Mouse (Mus musculus): Measurements from ENCODE around the gene Cdc123. TPM values are rescaled to one million over a fixed set of nuclear protein-coding genes. Genes with fewer than 3 reads are reported as not detected.

The Cdc123 gene
- total and polyA plus RNA-seq, 3 experiments = 48.2 to 86.8 (median 79.3) TPM

DNA sequence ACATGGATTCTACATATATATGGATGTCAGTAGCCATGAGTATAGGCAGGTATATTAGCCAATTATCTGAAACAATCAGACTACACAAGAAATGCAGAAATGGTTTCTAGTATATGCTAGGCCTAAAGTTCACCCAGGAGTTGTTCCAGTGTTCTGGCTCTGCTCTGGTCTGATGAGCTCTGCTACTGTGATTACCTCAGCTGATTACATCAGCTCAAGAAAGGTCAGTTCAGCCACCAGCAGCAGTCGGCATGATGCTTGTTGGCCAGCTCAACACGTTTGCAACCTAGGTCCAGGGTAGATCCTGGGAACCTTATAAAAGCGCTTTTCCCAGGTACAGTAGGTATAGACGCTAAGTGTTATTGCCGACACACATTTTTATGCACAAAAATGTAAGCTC, 24.8 kb upstream of the Cdc123 start:
- H3K27ac ChIP-seq = no peak overlapping the region
- 86% methylated on average over 5 of the region's 5 CpGs for WGBS
- no peaks in the 10 kb centered on the region; the same call in 1 of the 2 replicates for H3K36me3 ChIP-seq (ENCODE audit: control insufficient read depth, insufficient read depth, low read length)
- H3K4me1 ChIP-seq (ENCODE audit: control insufficient read depth, insufficient read depth, low read length) = no peaks in the 10 kb centered on the region
- H3K9ac ChIP-seq (ENCODE audit: low read depth, low read length) = no peak overlapping the region
- intact Hi-C loops (cut with DNase I) = no loop called here
- H3K79me2 ChIP-seq (replicated peaks; ENCODE audit: control insufficient read depth, insufficient read depth, low read length) = no peaks in the 10 kb centered on the region
- TF ChIP-seq POLR2A (IDR thresholded peaks at IDR 0.05; ENCODE audit: insufficient read depth, low read depth, low read length) = no peak
- TF ChIP-seq CTCF (IDR thresholded peaks at IDR 0.05) = no peak
- TF ChIP-seq EP300 (IDR thresholded peaks at IDR 0.05; ENCODE audit: insufficient read depth, low read depth, low read length) = no peak
- H3K4me3 ChIP-seq = no peak overlapping the region
- DNase-seq = no peak
- no peaks in the 10 kb centered on the region for H3K27me3 ChIP-seq (ENCODE audit: control insufficient read depth, insufficient read depth, low read length)

DNA sequence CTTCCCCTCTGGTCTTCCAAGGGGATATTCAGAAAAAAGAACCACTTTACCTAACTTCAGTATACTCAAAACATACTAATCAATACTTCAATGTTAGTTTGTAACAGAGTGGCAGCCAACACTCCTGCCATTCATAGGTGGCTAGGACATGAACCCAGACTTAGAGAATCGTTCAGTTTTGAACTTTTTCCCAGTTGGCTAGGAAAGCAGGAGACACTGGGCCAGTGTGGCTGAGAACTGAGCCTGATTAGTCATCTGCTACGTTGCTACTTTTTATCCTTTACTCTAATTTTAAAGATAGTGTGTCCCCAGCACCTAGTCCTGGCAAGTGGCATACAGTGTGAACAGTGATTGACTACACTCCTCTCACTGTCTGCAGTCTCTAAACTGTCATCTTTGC, 22.7 kb upstream of the Cdc123 start:
- no peak overlapping the region for H3K27ac ChIP-seq
- H3K9ac ChIP-seq (ENCODE audit: low read depth, low read length) = no peak overlapping the region
- no peaks in the 10 kb centered on the region for H3K79me2 ChIP-seq (replicated peaks; ENCODE audit: control insufficient read depth, insufficient read depth, low read length)
- WGBS = 42% methylated on average over 2 of the region's 2 CpGs
- no peak overlapping the region for H3K4me3 ChIP-seq
- no peaks in the 10 kb centered on the region for H3K27me3 ChIP-seq (ENCODE audit: control insufficient read depth, insufficient read depth, low read length)
- no peaks in the 10 kb centered on the region for H3K4me1 ChIP-seq (ENCODE audit: control insufficient read depth, insufficient read depth, low read length)
- no peaks in the 10 kb centered on the region for H3K36me3 ChIP-seq (ENCODE audit: control insufficient read depth, insufficient read depth, low read length)
- no peak for DNase-seq
- intact Hi-C loops (cut with DNase I) = no loop called here
- no peak for TF ChIP-seq EP300 (IDR thresholded peaks at IDR 0.05; ENCODE audit: insufficient read depth, low read depth, low read length)
- TF ChIP-seq CTCF (IDR thresholded peaks at IDR 0.05) = no peak
- TF ChIP-seq POLR2A (IDR thresholded peaks at IDR 0.05; ENCODE audit: insufficient read depth, low read depth, low read length) = no peak

DNA sequence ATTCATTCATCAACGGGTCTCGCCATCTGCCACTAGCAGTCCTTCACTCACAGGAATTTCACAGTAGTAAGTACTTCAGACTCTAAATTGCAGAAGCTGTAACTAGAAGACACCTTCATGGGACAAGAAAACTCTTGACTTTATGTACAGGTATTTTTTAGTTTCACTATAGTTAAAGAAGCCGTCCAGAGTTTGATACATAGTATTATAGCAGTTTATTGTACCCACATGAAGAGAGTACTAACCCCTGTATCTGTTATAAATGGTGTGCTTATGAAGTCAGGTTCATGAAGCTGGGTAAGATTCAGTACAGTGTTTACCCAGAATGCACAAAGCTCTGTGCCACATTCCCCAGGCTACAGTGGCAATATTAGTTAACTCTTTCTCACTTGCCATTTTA, 17.9 kb upstream of the Cdc123 start, which contains the start of gene Gm13199:
Gm13199 (minus strand) TSS at position 101 of the 400 bp plus-strand sequence.
- H3K79me2 ChIP-seq (replicated peaks; ENCODE audit: control insufficient read depth, insufficient read depth, low read length) = no peaks in the 10 kb centered on the region
- no peaks in the 10 kb centered on the region for H3K36me3 ChIP-seq (ENCODE audit: control insufficient read depth, insufficient read depth, low read length)
- intact Hi-C loops (cut with DNase I) = no loop called here
- TF ChIP-seq CTCF (IDR thresholded peaks at IDR 0.05) = no peak
- TF ChIP-seq EP300 (IDR thresholded peaks at IDR 0.05; ENCODE audit: insufficient read depth, low read depth, low read length) = no peak
- no peak for TF ChIP-seq POLR2A (IDR thresholded peaks at IDR 0.05; ENCODE audit: insufficient read depth, low read depth, low read length)
- no peak within 1 kb of the TSS for H3K27ac ChIP-seq
- H3K27me3 ChIP-seq (ENCODE audit: control insufficient read depth, insufficient read depth, low read length) = no peaks in the 10 kb centered on the region
- WGBS = 93% methylated on average over 3 of the region's 3 CpGs
- no peak within 1 kb of the TSS for H3K4me3 ChIP-seq
- H3K9ac ChIP-seq (ENCODE audit: low read depth, low read length) = no peak within 1 kb of the TSS
- DNase-seq = no peak
- no peaks in the 10 kb centered on the region for H3K4me1 ChIP-seq (ENCODE audit: control insufficient read depth, insufficient read depth, low read length)

DNA sequence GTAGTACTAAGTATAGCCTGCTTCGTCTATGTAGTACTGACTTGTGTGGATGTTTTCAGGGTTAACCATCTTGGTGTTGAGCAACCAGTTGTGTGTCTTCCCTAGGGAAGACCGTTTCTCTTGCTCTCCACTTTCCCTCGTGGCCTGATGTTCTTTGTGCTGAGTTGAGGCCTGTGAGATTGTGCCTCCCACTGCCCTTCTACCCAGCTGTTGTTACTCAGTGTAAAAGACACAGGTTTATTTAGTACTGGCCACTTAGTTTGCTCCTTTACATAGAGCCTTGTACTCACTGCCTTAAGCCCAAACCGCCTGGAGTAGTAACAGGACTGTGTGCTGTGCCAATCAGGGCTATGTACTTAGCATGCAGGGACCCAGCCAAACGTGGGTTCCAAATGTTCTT, 6.9 kb upstream of the Cdc123 start:
- H3K27me3 ChIP-seq (ENCODE audit: control insufficient read depth, insufficient read depth, low read length) = no peaks in the 10 kb centered on the region
- peaks cover 5% of the 10 kb centered on the region; the same call in 1 of the 2 replicates for H3K79me2 ChIP-seq (replicated peaks; ENCODE audit: control insufficient read depth, insufficient read depth, low read length)
- H3K4me1 ChIP-seq (ENCODE audit: control insufficient read depth, insufficient read depth, low read length) = no peaks in the 10 kb centered on the region
- H3K36me3 ChIP-seq (ENCODE audit: control insufficient read depth, insufficient read depth, low read length) = no peaks in the 10 kb centered on the region
- H3K4me3 ChIP-seq = no peak overlapping the region
- no peak for DNase-seq
- no peak for TF ChIP-seq POLR2A (IDR thresholded peaks at IDR 0.05; ENCODE audit: insufficient read depth, low read depth, low read length)
- no peak for TF ChIP-seq EP300 (IDR thresholded peaks at IDR 0.05; ENCODE audit: insufficient read depth, low read depth, low read length)
- no peak for TF ChIP-seq CTCF (IDR thresholded peaks at IDR 0.05)
- intact Hi-C loops (cut with DNase I) = no loop called here
- 77% methylated on average over 5 of the region's 5 CpGs for whole genome bisulfite sequencing
- H3K9ac ChIP-seq (ENCODE audit: low read depth, low read length) = no peak overlapping the region
- H3K27ac ChIP-seq = no peak overlapping the region

DNA sequence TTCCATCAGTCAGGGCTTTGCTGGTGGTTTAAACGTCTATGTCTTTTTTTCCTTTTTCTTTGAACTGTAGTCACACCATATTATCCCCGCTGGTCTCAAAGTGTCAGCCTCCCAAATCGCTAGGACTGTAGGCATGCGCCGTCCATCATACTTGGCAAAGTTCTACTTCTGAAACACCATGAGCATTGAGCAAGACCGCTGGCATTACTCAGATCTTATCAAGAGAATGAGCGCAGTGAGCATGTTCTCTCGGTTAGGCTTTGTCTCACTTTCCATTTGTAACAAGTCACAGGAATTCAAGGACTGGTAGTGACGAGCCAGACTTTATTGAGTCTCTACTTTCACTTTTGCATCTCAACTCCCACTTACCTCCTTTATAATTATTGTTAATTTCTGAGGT, 6.2 kb upstream of the Cdc123 start:
- H3K27me3 ChIP-seq (ENCODE audit: control insufficient read depth, insufficient read depth, low read length) = no peaks in the 10 kb centered on the region
- H3K36me3 ChIP-seq (ENCODE audit: control insufficient read depth, insufficient read depth, low read length) = peaks cover under 1% of the 10 kb centered on the region; the same call in 1 of the 2 replicates
- intact Hi-C loops (cut with DNase I) = no loop called here
- 77% methylated on average over 9 of the region's 9 CpGs for WGBS
- no peak overlapping the region for H3K9ac ChIP-seq (ENCODE audit: low read depth, low read length)
- DNase-seq = no peak
- H3K27ac ChIP-seq = no peak overlapping the region
- no peak overlapping the region for H3K4me3 ChIP-seq
- TF ChIP-seq EP300 (IDR thresholded peaks at IDR 0.05; ENCODE audit: insufficient read depth, low read depth, low read length) = no peak
- TF ChIP-seq CTCF (IDR thresholded peaks at IDR 0.05) = no peak
- TF ChIP-seq POLR2A (IDR thresholded peaks at IDR 0.05; ENCODE audit: insufficient read depth, low read depth, low read length) = no peak
- no peaks in the 10 kb centered on the region for H3K4me1 ChIP-seq (ENCODE audit: control insufficient read depth, insufficient read depth, low read length)
- H3K79me2 ChIP-seq (replicated peaks; ENCODE audit: control insufficient read depth, insufficient read depth, low read length) = peaks cover 5% of the 10 kb centered on the region; the same call in 1 of the 2 replicates

DNA sequence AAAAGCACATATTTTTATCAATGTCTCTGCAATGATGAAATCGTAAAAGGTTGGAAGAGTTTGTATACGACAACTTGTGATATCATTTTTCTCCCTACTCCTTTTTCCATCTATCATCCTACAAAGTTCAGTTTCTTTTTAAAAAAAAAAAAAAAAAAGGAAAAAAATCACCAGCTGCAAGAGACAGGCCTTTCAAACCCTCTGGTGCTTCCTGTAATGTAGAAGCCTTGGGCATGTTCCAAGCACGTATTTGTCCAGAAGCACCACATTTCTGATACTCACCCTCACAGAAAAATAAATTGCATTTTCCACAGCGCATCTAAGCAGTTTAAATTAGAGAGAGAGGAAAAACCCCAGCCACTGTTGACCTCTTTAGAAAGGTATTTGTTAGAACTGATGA, 862 bp upstream of the Cdc123 start:
- Histone ChIP-seq H3K4me3 (peak overlapping the region; percentile 74), H3K9ac (ENCODE audit: low read depth, low read length) (no peak overlapping the region), H3K4me1 (ENCODE audit: control insufficient read depth, insufficient read depth, low read length) (no peaks in the 10 kb centered on the region), H3K79me2 (replicated peaks; ENCODE audit: control insufficient read depth, insufficient read depth, low read length) (peaks cover 5% of the 10 kb centered on the region; the same call in 1 of the 2 replicates), H3K27ac (peak overlapping the region; percentile 93), H3K27me3 (ENCODE audit: control insufficient read depth, insufficient read depth, low read length) (no peaks in the 10 kb centered on the region), H3K36me3 (ENCODE audit: control insufficient read depth, insufficient read depth, low read length) (peaks cover 4% of the 10 kb centered on the region; the same call in 1 of the 2 replicates)
- 13% methylated on average over 4 of the region's 4 CpGs for WGBS
- DNase-seq = no peak
- TF ChIP-seq EP300 (IDR thresholded peaks at IDR 0.05; ENCODE audit: insufficient read depth, low read depth, low read length) (no peak), POLR2A (IDR thresholded peaks at IDR 0.05; ENCODE audit: insufficient read depth, low read depth, low read length) (no peak), CTCF (IDR thresholded peaks at IDR 0.05) (no peak)
- intact Hi-C loops (cut with DNase I) = loop anchor here (2.0 kb wide), 1 partner anchor 105 kb away; the partner anchor contains the start of gene Upf2
